Mouse (Mus musculus) G1E (cell line): ENCODE results near the gene Ilf2.

Source experiments
- CTCF ChIP-seq: IDR thresholded peaks from 2 replicates; pipeline ENCODE4 v1.5.1; 2012; ENCODE audit warnings: low read depth, low read length, inconsistent platforms, mixed read lengths
- GATA1 ChIP-seq: IDR thresholded peaks from 2 replicates; pipeline ENCODE4 v1.6.1; 2012; ENCODE audit warnings: borderline replicate concordance, low read length, inconsistent platforms, mixed read lengths
- GATA2 ChIP-seq: IDR thresholded peaks from 2 replicates; pipeline ENCODE4 v1.6.1; 2012; ENCODE audit warnings: low read depth, low read length, inconsistent platforms, borderline replicate concordance
- POLR2AphosphoS5 ChIP-seq: IDR thresholded peaks from 2 replicates; pipeline ENCODE4 v1.6.1; 2012; ENCODE audit warnings: low read depth, low read length, inconsistent platforms; ENCODE audit not compliant: insufficient replicate concordance
- TAL1 ChIP-seq: conservative IDR thresholded peaks from 2 replicates; pipeline ENCODE4 v1.6.1; 2012; ENCODE audit warnings: low read depth, low read length, inconsistent platforms, mixed read lengths

- TF ChIP-seq CTCF (no peak), TAL1 (no peak), GATA1 (no peak), GATA2 (no peak), POLR2AphosphoS5 (no peak)
Observed at GRCm38 (mm10) chr3:90465686-90466310, 10.1 kb upstream of the Ilf2 start, which contains the start of gene Npr1.
